Mouse (Mus musculus) liver, adult 2 months (tissue): Measurements from ENCODE around the gene Trmt112. TPM values are rescaled to one million over a fixed set of nuclear protein-coding genes. Genes with fewer than 3 reads are reported as not detected.

Experiments
- DNase-seq: peaks from one replicate; pipeline ENCODE4 v3.0.0-alpha.2; 2011; ENCODE audit warnings: low read depth, low spot score; ENCODE audit errors: extremely low read depth
- H3K27ac ChIP-seq: fragments of 200-500 bp; replicated peaks from 2 replicates; pipeline ENCODE4 v1.5.1; 2012; ENCODE audit warnings: low read depth, mild to moderate bottlenecking, control low read depth, inconsistent platforms, low read length; ENCODE audit not compliant: insufficient read depth
- H3K27me3 ChIP-seq: fragments of 200-500 bp; 2 replicates; pipeline ENCODE4 v1.6.1; 2012; ENCODE audit warnings: mild to moderate bottlenecking, moderate library complexity, low read length, inconsistent platforms; ENCODE audit not compliant: control insufficient read depth, insufficient read depth
- H3K36me3 ChIP-seq: fragments of 200-500 bp; 2 replicates; pipeline ENCODE4 v1.6.1; 2012; ENCODE audit warnings: low read length, inconsistent platforms; ENCODE audit not compliant: control insufficient read depth, insufficient read depth
- H3K4me1 ChIP-seq: fragments of 200-500 bp; 2 replicates; pipeline ENCODE4 v1.6.1; 2011; ENCODE audit warnings: low read length; ENCODE audit not compliant: control insufficient read depth, insufficient read depth
- H3K4me3 ChIP-seq: fragments of 200-500 bp; 2 replicates; pipeline ENCODE4 v1.5.1; 2011; ENCODE audit warnings: low read depth, mild to moderate bottlenecking, control low read depth, low read length, moderate library complexity; ENCODE audit not compliant: insufficient read depth
- H3K79me2 ChIP-seq: fragments of 200-500 bp; 2 replicates; pipeline ENCODE4 v1.6.1; 2012; ENCODE audit warnings: inconsistent platforms, mild to moderate bottlenecking, low read length, moderate library complexity; ENCODE audit not compliant: control insufficient read depth, insufficient read depth
- H3K9ac ChIP-seq: fragments of 200-500 bp; 2 replicates; pipeline ENCODE4 v1.6.1; 2012; ENCODE audit warnings: low read depth, mild to moderate bottlenecking, control low read depth, inconsistent platforms, low read length
- CTCF ChIP-seq: fragments of 200-500 bp; IDR thresholded peaks from 2 replicates; pipeline ENCODE4 v1.5.1; 2011; ENCODE audit warnings: low read depth, low read length, control low read depth
- POLR2A ChIP-seq: fragments of 200-500 bp; IDR thresholded peaks from 2 replicates; pipeline ENCODE4 v1.6.1; 2011; ENCODE audit warnings: low read length, control low read depth; ENCODE audit not compliant: insufficient read depth; ENCODE audit errors: extremely low read depth
- WGBS: fragments of 180-500 bp; shearing (Covaris S2); methylation state at CpG from one replicate; pipeline ENCODE4 v1.1.7; 2018; 5-methylcytosine and 5-hydroxymethylcytosine counted together
- polyA plus RNA-seq: library from polyadenylated mRNA; depleted of rRNA; stranded (reverse); fragments of >200 nt; gene quantifications from 2 replicates; pipeline ENCODE4 v1.2.3, GENCODE M21; 2012
- total RNA-seq: library from RNA; depleted of rRNA; stranded (reverse); fragments of >200 nt; gene quantifications from 2 replicates; pipeline ENCODE4 v1.2.3, GENCODE M21; 2014

Trmt112 gene
- total and polyA plus RNA-seq, 2 experiments = 30.7 to 89.7 TPM

GRCm38 (mm10) chr19:6911101-6912074, 1.9 kb downstream of the Trmt112 start:
- Histone ChIP-seq H3K4me3 (no peak overlapping the region), H3K36me3 (peaks cover 16% of the 10 kb centered on the region; the same call in 1 of the 2 replicates), H3K27ac (no peak overlapping the region), H3K27me3 (no peaks in the 10 kb centered on the region), H3K4me1 (peaks cover 12% of the 10 kb centered on the region), H3K9ac (no peak overlapping the region), H3K79me2 (peaks cover 11% of the 10 kb centered on the region; the same call in 1 of the 2 replicates)
- WGBS = 85% methylated on average over 19 of the region's 19 CpGs
- TF ChIP-seq CTCF = no peak
- DNase-seq = no peak

GRCm38 (mm10) chr19:6912205-6912970, 2.9 kb downstream of the Trmt112 start:
- no peak overlapping the region for H3K27ac ChIP-seq
- TF ChIP-seq POLR2A = no peak
- no peak for TF ChIP-seq CTCF
- H3K4me3 ChIP-seq = no peak overlapping the region
- H3K27me3 ChIP-seq = no peaks in the 10 kb centered on the region
- no peak for DNase-seq
- peaks cover 13% of the 10 kb centered on the region for H3K4me1 ChIP-seq
- WGBS = 90% methylated on average over 15 of the region's 15 CpGs
- peaks cover 14% of the 10 kb centered on the region; the same call in 1 of the 2 replicates for H3K79me2 ChIP-seq
- H3K9ac ChIP-seq = no peak overlapping the region
- peaks cover 9% of the 10 kb centered on the region; the same call in 1 of the 2 replicates for H3K36me3 ChIP-seq

- Histone ChIP-seq H3K9ac (no peak overlapping the region), H3K4me1 (peaks cover 10% of the 10 kb centered on the region), H3K27ac (no peak overlapping the region), H3K27me3 (no peaks in the 10 kb centered on the region), H3K4me3 (no peak overlapping the region), H3K79me2 (peaks cover 14% of the 10 kb centered on the region; the same call in 1 of the 2 replicates), H3K36me3 (peaks cover 9% of the 10 kb centered on the region; the same call in 1 of the 2 replicates)
- TF ChIP-seq POLR2A (no peak), CTCF (no peak)
- no peak for DNase-seq
- 80% methylated on average over 6 of the region's 6 CpGs for WGBS
Observed at GRCm38 (mm10) chr19:6913036-6913435, 3.5 kb downstream of the Trmt112 start.

- no peak for DNase-seq
- 97% methylated on average over 11 of the region's 11 CpGs for WGBS
Observed at GRCm38 (mm10) chr19:6913991-6914390, 4.5 kb downstream of the Trmt112 start.

GRCm38 (mm10) chr19:6914540-6914939, 5.0 kb downstream of the Trmt112 start:
- Histone ChIP-seq H3K36me3 (peaks cover 11% of the 10 kb centered on the region; the same call in 1 of the 2 replicates), H3K4me1 (peaks cover 21% of the 10 kb centered on the region), H3K4me3 (no peak overlapping the region), H3K27me3 (no peaks in the 10 kb centered on the region), H3K9ac (no peak overlapping the region), H3K27ac (no peak overlapping the region), H3K79me2 (peaks cover 14% of the 10 kb centered on the region; the same call in 1 of the 2 replicates)
- no peak for DNase-seq
- WGBS = 95% methylated on average over 9 of the region's 9 CpGs
- TF ChIP-seq CTCF = no peak
- TF ChIP-seq POLR2A = no peak

More at GRCm38 (mm10) chr19:6913991-6914390, 4.5 kb downstream of the Trmt112 start:
- Histone ChIP-seq H3K4me1 (peaks cover 16% of the 10 kb centered on the region), H3K27ac (no peak overlapping the region), H3K36me3 (peaks cover 9% of the 10 kb centered on the region; the same call in 1 of the 2 replicates), H3K27me3 (no peaks in the 10 kb centered on the region), H3K9ac (no peak overlapping the region), H3K4me3 (no peak overlapping the region), H3K79me2 (peaks cover 14% of the 10 kb centered on the region; the same call in 1 of the 2 replicates)
- TF ChIP-seq CTCF = no peak
- no peak for TF ChIP-seq POLR2A
